8 mouse cellular contexts compared by ENCODE assay signal in genomic region chr17:85800357-85801078, GRCm38 (mm10).
DNase-seq lines count a peak whose midpoint lies in the region; ATAC-seq and TF ChIP-seq lines count a peak whose summit lies in the region.

No protein-coding gene starts in this region.

- H3K4me2 ChIP-seq in liver, embryonic 11.5 days, result peak overlapping the region; percentile 84
- peak overlapping the region; percentile 69 for H3K4me2 ChIP-seq in intestine, postnatal 0 days (replicated peaks; ENCODE audit: low read depth)
- H3K4me2 ChIP-seq in neural tube, embryonic 12.5 days (replicated peaks), result peak overlapping the region; percentile 99

- H3K9ac ChIP-seq in liver, embryonic 11.5 days (ENCODE audit: low read depth, low read length), result peak overlapping the region; percentile 9; the same call in 1 of the 2 replicates
- no peak overlapping the region for H3K9ac ChIP-seq in intestine, postnatal 0 days (ENCODE audit: low read depth, low read length)
- H3K9ac ChIP-seq in neural tube, embryonic 12.5 days, result peak overlapping the region; percentile 57

- H3K4me1 ChIP-seq in liver, embryonic 11.5 days (replicated peaks; ENCODE audit: control insufficient read depth, insufficient read depth, low read length), result peaks cover 7% of the 10 kb centered on the region
- peaks cover 50% of the 10 kb centered on the region for H3K4me1 ChIP-seq in forebrain, embryonic 10.5 days
- no peaks in the 10 kb centered on the region for H3K4me1 ChIP-seq in intestine, postnatal 0 days (replicated peaks; ENCODE audit: control insufficient read depth, insufficient read depth, low read length)
- H3K4me1 ChIP-seq in neural tube, embryonic 12.5 days, result peaks cover 22% of the 10 kb centered on the region

- WGBS in liver, embryonic 11.5 days, result 2% methylated on average over 44 of the region's 44 CpGs
- WGBS in forebrain, embryonic 10.5 days, result under 1% methylated on average over 43 of the region's 44 CpGs
- 14% methylated on average over 44 of the region's 44 CpGs for WGBS in intestine, postnatal 0 days
- under 1% methylated on average over 44 of the region's 44 CpGs for WGBS in neural tube, embryonic 12.5 days

- H3K36me3 ChIP-seq in liver, embryonic 11.5 days (ENCODE audit: control insufficient read depth, insufficient read depth, low read length), result no peaks in the 10 kb centered on the region
- no peaks in the 10 kb centered on the region for H3K36me3 ChIP-seq in forebrain, embryonic 10.5 days (replicated peaks)
- H3K36me3 ChIP-seq in intestine, postnatal 0 days (ENCODE audit: control insufficient read depth, insufficient read depth), result no peaks in the 10 kb centered on the region
- no peaks in the 10 kb centered on the region for H3K36me3 ChIP-seq in neural tube, embryonic 12.5 days

- H3K9me3 ChIP-seq in liver, embryonic 11.5 days (ENCODE audit: control insufficient read depth, low read length), result no peaks in the 10 kb centered on the region
- H3K9me3 ChIP-seq in forebrain, embryonic 10.5 days, result no peaks in the 10 kb centered on the region
- no peaks in the 10 kb centered on the region for H3K9me3 ChIP-seq in intestine, postnatal 0 days (ENCODE audit: control insufficient read depth)
- H3K9me3 ChIP-seq in neural tube, embryonic 12.5 days, result no peaks in the 10 kb centered on the region

- ATAC-seq in liver, embryonic 11.5 days (replicated peaks; ENCODE audit: low FRiP score), result peak; percentile 20; the same call in 1 of the 2 replicates
- ATAC-seq in intestine, postnatal 0 days, result no peak
- ATAC-seq in neural tube, embryonic 12.5 days (ENCODE audit: low FRiP score, low read depth), result peak; percentile 69
- ATAC-seq in erythroblast, adult 5-6 weeks (replicated peaks; ENCODE audit: low FRiP score, poor library complexity, severe bottlenecking), result no peak

- peaks cover 63% of the 10 kb centered on the region for H3K27me3 ChIP-seq in liver, embryonic 11.5 days (replicated peaks; ENCODE audit: control insufficient read depth, insufficient read depth, low read length)
- peaks cover 100% of the 10 kb centered on the region for H3K27me3 ChIP-seq in forebrain, embryonic 10.5 days (ENCODE audit: poor library complexity, severe bottlenecking)
- peaks cover 50% of the 10 kb centered on the region for H3K27me3 ChIP-seq in intestine, postnatal 0 days (replicated peaks; ENCODE audit: control insufficient read depth, insufficient read depth, low read length)
- H3K27me3 ChIP-seq in neural tube, embryonic 12.5 days (replicated peaks), result peaks cover 57% of the 10 kb centered on the region

- intact Hi-C loops in left cerebral cortex, postnatal 14 days (cut with DNase I), result loop anchor here (5.0 to 10.0 kb wide), 2 partner anchors 108 to 316 kb away; no protein-coding TSS in a partner anchor

- H3K4me3 ChIP-seq in liver, embryonic 11.5 days (ENCODE audit: low read depth, low read length), result peak overlapping the region; percentile 49
- H3K4me3 ChIP-seq in forebrain, embryonic 10.5 days, result peak overlapping the region; percentile 59
- peak overlapping the region; percentile 33 for H3K4me3 ChIP-seq in intestine, postnatal 0 days (ENCODE audit: low read depth, low read length)
- H3K4me3 ChIP-seq in neural tube, embryonic 12.5 days, result peak overlapping the region; percentile 49

- no peak overlapping the region for H3K27ac ChIP-seq in liver, embryonic 11.5 days (ENCODE audit: low read depth, low read length)
- H3K27ac ChIP-seq in forebrain, embryonic 10.5 days, result peak overlapping the region; percentile 88
- H3K27ac ChIP-seq in intestine, postnatal 0 days (ENCODE audit: low read depth, low read length), result no peak overlapping the region
- H3K27ac ChIP-seq in neural tube, embryonic 12.5 days, result no peak overlapping the region

- DNase-seq in liver, embryonic 11.5 days (ENCODE audit: low spot score), result peak; percentile 54
- no peak for DNase-seq in liver
- DNase-seq in forebrain, embryonic 10.5 days (ENCODE audit: extremely low spot score, low spot score), result peak; percentile 68
- no peak for DNase-seq in thymus, postnatal 10 days (ENCODE audit: low spot score in 2 of 2)
- no peak for DNase-seq in left cerebral cortex, postnatal 14 days (ENCODE audit: low spot score in 2 of 2)

- no peak for TF ChIP-seq CTCF in intestine, postnatal 0 days (IDR thresholded peaks at IDR 0.05; ENCODE audit: low read depth)

Comparison
In these comparisons a context has a peak if more than half of its experiments do, and no peak if none do; other contexts are left out.
1. DNase-seq: peak in liver, embryonic 11.5 days (single experiment) and forebrain, embryonic 10.5 days (single experiment); none in liver (single experiment), thymus, postnatal 10 days (0 of 2) and left cerebral cortex, postnatal 14 days (0 of 2).
2. ATAC-seq: peak in liver, embryonic 11.5 days (single experiment) and neural tube, embryonic 12.5 days (single experiment); none in intestine, postnatal 0 days (single experiment) and erythroblast, adult 5-6 weeks (single experiment).
3. Peak in every context shown above with its lines, with median percentiles within 50 percentile points of each other: H3K4me2 ChIP-seq and H3K4me3 ChIP-seq.